Mouse (Mus musculus): ENCODE results near the gene Veph1.

DNA sequence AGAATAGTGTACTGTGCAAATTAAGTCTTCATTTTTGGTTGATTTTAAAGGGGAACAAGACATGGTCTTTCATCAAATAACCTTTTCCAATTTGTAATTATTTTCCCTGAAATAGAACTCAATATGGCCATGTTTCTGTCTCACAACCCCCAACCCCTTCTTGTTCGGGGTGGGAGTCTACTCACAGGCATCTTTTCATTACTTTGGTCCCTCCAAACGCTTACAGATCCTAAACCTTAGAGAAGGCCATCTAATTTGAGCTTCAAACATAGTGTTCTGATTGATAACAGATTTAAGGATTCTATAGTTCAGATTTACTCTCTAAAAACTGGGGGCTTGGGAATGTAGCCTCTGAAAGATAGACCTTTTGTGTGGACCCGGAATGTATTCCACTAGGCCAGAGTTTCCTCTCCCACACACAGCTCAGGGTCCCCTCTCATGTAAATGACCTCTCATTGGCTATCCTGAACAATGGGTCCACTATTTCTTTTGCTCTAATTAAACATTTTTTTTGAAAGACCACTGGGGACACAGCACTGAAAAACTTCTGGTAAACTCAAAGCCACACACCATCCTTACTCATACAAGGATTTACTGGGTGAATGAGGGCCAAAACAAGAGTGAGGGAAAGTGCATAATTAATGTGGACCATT is 102.6 kb downstream of the Veph1 start:
- TF ChIP-seq POLR2A (IDR thresholded peaks at IDR 0.05; ENCODE audit: low read depth, low read length) (no peak), CTCF (IDR thresholded peaks at IDR 0.05; ENCODE audit: extremely low read depth, insufficient read depth, insufficient read length, insufficient replicate concordance) (no peak)

All from spleen, adult 2 months (tissue).